Mouse (Mus musculus): ENCODE measurements around the gene Srgap1. TPM values are rescaled to one million over a fixed set of nuclear protein-coding genes. Genes with fewer than 3 reads are reported as not detected.

The Srgap1 gene
- polyA plus RNA-seq, 1 experiment: 3.4 TPM

DNA sequence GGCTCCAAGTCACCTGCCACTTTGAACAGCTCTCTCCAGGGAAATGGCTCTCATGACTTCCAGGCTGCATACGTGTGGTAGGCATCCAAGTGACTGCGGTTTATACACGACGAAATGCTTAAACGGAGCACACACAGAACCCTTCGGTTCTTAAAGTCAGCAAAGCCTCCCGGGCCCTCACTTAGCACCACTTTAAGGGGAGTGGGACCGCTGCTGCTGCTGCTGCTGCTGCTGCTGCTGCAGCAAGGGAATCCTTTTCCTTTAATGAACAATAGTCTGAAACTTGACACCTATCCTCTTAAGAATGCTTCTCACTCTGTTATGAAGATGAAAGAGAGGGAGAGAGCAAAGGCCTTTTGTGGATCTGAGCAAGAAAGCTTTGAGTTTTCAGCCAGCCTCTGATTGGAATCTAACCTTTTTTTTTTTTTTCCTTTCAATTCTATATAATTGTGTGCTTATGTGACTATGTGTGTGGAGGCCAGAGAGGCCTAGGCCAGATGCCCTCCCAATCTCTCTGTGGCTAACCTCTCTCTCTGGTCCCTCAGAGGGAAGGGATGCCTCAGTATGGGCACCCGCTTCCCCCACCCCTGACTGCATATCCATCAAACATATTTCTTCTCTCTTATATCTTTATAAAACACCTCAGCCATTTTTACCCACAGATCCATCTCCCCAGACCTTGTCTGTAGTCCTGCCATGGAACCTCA, 161.4 kb downstream of the Srgap1 start:
- no peak for DNase-seq (ENCODE audit: low read depth)

DNA sequence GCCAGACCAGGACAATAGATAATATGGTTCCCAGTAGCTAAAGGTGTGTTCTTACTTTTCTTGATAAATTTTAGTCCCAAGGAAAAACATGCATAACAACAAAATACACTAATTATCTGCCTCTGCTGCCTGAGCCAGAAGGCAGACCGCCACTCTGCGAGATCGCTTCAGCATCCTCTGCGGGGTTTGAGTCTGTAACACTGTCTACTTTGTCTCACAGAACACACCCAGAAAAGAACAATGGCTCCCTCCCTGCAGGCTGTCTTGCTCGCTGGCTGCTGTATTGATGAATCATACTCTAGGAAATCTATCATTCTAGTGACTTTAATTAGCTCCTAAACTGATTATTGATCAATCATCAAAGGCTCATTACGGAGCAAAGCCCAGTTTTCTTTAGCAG, 164.7 kb downstream of the Srgap1 start:
- DNase-seq (ENCODE audit: low read depth): no peak

DNA sequence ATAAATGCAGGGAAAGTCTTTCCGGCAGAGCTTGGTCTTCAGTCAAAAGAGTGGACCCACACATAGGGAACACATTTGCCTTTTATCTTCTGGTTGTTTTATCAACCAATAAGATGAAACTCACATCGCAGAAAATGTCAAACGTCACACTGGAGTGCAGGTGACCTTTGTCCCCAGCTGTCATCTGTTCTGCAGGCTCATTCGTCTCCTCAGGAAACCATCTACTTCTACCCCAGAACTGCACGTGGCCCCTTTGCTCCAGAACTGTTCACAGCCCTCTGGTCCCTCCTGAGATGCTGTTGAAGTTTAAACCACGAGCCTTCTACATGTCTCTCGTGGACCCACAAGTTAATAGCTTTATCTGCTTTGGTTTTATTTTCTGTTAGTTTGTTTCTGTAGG, 168.3 kb downstream of the Srgap1 start:
- no peak for DNase-seq (ENCODE audit: low read depth)

DNA sequence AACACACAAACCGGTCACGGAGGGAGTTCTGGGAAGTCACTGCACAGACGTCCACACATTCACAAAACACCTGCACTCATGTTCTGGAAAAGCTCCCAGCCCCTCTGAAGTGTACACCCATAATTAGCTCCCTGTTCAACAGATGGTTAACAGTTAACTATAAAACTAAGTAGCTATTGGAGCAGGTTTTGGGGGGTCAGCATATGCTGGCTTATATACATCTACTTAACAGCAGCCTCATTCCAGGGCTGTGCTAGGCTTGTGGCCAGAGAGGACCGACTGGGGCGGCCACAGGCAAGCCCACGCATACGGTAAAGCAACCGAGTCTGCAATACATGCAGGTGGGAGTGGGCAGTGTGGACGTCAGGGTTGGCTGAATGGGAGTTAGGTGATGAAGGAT, 169.2 kb downstream of the Srgap1 start:
- DNase-seq (ENCODE audit: low read depth): no peak

DNA sequence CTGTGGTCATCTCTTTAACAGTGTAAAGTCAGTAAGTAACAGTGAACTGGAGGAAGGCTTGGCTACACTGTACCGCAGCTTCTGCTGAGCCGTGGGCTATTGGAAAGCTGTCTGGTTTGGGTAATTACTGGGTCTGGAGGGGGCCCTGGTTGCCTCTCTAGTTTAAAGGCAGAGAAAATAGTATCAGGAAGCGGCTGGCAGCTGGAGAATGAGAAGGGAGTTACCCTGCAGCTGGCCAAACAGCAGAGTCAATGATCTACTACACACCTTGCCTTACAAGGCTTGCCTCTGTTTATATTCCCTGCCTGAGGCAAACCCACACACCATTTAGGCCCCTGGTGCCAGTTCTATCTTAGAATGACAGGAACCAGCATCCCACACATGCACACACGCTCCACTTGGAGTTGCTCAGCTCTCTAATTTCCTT, 174.0 kb downstream of the Srgap1 start:
- DNase-seq (ENCODE audit: low read depth): no peak

- no peak for DNase-seq (ENCODE audit: low read depth)
Observed at GRCm38 (mm10) chr10:121869941-121870340, 177.2 kb downstream of the Srgap1 start.

GRCm38 (mm10) chr10:121868255-121868654, 178.9 kb downstream of the Srgap1 start:
- no peak for DNase-seq (ENCODE audit: low read depth)

DNA sequence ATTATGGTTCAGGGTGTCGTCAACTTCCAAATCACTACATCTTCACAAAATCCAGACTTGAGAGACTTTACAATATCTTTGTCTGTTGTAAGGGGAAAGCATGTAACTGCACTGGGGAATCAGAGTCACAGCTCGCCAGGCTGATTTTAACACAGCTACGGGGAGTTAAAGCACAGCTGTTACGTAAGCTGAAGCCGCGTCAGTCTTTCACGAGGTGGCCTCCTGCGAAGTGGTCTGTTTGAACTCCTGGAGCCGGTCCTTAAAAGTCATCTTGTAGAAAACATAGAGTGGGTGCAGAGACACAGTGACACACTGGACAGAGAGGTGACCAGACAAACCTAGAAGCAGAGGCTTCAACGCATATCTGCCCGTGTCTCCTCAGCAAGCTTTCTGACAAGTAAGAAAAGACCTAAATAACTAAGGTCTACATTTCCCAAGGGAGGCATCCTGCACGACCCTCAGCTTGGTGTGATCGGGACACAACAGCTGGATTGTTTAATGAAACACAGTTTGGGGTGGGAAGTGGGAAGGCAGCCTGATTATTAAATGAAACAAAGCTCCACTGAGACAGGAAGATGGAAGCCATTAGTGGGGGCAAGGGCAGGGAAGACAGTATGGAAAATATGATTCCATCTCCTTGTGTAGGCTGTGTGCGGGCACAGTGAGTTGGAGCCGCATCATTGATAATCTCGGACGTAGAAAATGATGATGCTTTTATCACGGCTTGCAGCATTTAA, 181.4 kb downstream of the Srgap1 start:
- no peak for DNase-seq (ENCODE audit: low read depth)

GRCm38 (mm10) chr10:121860924-121861323, 186.2 kb downstream of the Srgap1 start:
- DNase-seq (ENCODE audit: low read depth): no peak

- no peak for DNase-seq (ENCODE audit: low read depth)
Observed at GRCm38 (mm10) chr10:121859803-121860571, 187.1 kb downstream of the Srgap1 start.

- DNase-seq (ENCODE audit: low read depth): no peak
Observed at GRCm38 (mm10) chr10:121858911-121859310, 188.2 kb downstream of the Srgap1 start.

GRCm38 (mm10) chr10:121858086-121858485, 189.0 kb downstream of the Srgap1 start:
- no peak for DNase-seq (ENCODE audit: low read depth)

DNA sequence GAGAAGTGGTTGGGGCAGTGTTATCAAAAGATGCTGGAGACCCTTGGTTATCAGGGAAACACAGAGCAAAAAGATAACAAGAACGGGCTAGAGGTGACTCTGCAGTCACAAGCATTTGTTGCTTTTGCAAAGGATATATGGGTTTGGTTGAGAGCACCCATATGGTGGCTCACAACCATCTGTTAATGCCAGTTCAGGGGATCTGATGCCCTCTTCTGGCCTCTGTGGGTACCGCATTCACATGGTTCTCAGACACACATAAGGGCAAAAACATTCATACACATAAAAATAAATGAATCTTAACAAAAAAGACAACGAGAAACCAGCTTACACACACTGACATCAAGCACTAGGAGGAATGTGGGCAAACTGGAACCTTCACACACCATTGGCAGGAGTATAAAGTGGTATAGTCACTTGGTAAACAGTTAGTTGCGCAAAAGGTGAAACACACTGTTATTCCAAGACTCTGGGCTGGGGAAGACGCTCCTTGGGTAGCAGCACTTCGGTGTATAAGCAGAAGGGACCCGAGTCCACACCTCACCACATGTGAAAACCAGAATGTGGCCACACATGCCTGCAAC, 191.2 kb downstream of the Srgap1 start:
- DNase-seq (ENCODE audit: low read depth): no peak

GRCm38 (mm10) chr10:121853385-121853808, 193.7 kb downstream of the Srgap1 start:
- no peak for DNase-seq (ENCODE audit: low read depth)

- DNase-seq (ENCODE audit: low read depth): no peak
Observed at GRCm38 (mm10) chr10:121849496-121849895, 197.6 kb downstream of the Srgap1 start.

- no peak for DNase-seq (ENCODE audit: low read depth)
Observed at GRCm38 (mm10) chr10:121845677-121846076, 201.4 kb downstream of the Srgap1 start.

- DNase-seq (ENCODE audit: low read depth): no peak
Observed at GRCm38 (mm10) chr10:121837166-121837898, 209.8 kb downstream of the Srgap1 start.

- DNase-seq (ENCODE audit: low read depth): no peak
Observed at GRCm38 (mm10) chr10:121836507-121837165, 210.5 kb downstream of the Srgap1 start.

- no peak for DNase-seq (ENCODE audit: low read depth)
Observed at GRCm38 (mm10) chr10:121833443-121833842, 213.7 kb downstream of the Srgap1 start.

DNA sequence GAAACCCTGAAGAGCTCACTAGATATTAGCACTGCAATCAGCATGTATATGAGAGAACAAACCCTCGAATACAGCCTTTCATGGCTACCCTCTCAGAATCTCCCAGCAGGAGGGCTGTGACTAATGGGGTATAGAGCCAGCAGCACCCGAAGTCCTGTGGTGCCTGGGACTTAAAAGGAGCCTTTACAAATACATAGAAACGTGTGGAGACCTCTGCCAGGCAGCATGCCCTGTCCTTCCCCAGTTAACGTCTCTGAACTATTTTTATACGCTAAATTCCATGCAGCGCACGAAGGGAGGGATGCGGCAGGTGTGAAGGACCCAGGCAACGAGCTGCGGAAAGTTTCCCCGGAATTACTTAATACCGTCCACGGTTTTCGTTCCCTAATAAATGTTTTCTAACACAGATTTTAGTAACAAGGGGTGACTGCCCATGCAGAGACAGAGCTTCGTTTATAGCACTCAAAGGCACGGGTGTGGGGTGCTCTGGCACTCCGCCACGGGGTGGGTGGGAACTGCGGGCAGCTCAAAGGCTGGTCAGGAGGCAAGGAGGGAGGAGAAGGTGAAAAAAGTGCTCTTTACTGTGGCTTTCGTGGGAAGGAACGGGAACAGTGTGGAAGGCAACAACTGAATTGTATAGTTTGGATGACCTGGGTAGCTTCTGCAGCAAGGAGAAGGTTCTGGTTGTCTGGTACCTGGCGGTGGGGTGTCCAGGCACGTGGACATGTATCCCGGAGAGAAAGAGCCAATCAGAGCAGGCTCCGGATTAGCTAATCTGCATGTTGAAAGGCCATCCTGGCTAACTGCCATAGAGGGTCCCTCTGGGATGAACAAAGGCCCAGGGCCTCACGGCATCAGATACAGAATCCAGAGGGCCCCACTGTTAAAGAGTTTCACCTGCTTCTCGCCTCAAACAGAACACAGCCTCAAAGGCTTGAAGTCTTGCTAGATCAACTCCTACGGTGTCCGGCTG, 216.5 kb downstream of the Srgap1 start:
- no peak for DNase-seq (ENCODE audit: low read depth)
